Mouse (Mus musculus) intestine, embryonic 14.5 days (tissue): ENCODE data around the gene Scml2. TPM values are rescaled to one million over a fixed set of nuclear protein-coding genes. Genes with fewer than 3 reads are reported as not detected.
"Not testable (repeated sequence)": the region's sequence is repeated elsewhere in the genome, so short reads cannot be mapped to it uniquely, and the experiment has no call there.

Experiments used
- ATAC-seq: fragments of 200-750 bp; cut with Nextera tagmentation; replicated peaks from 2 replicates; pipeline ENCODE4 v1.8.0; 2017; ENCODE audit warnings: low read depth, moderate number of reproducible peaks, moderate TSS enrichment, moderate library complexity; ENCODE audit not compliant: low FRiP score, low TSS enrichment
- DNase-seq: peaks from one replicate; pipeline ENCODE4 v3.0.0-alpha.2; 2018; ENCODE audit warnings: low spot score
- H3K27ac ChIP-seq: fragments of 300-500 bp; sonication (generic); 2 replicates; pipeline ENCODE4 v1.5.1; 2014; ENCODE audit warnings: low read depth, mild to moderate bottlenecking, control low read depth
- H3K27me3 ChIP-seq: fragments of 300-500 bp; sonication (generic); replicated peaks from 2 replicates; pipeline ENCODE4 v1.6.1; 2014; ENCODE audit warnings: low read length, control low read depth; ENCODE audit not compliant: control insufficient read depth, insufficient read depth
- H3K36me3 ChIP-seq: fragments of 300-500 bp; sonication (generic); 2 replicates; pipeline ENCODE4 v1.6.1; 2014; ENCODE audit warnings: low read length, control low read depth; ENCODE audit not compliant: control insufficient read depth, insufficient read depth
- H3K4me1 ChIP-seq: fragments of 300-500 bp; sonication (generic); replicated peaks from 2 replicates; pipeline ENCODE4 v1.6.1; 2014; ENCODE audit warnings: low read length, control low read depth, mixed read lengths; ENCODE audit not compliant: control insufficient read depth, insufficient read depth
- H3K4me2 ChIP-seq: fragments of 300-500 bp; sonication (generic); 2 replicates; pipeline ENCODE4 v1.6.1; 2014; ENCODE audit warnings: low read length
- H3K4me3 ChIP-seq: fragments of 300-500 bp; sonication (generic); 2 replicates; pipeline ENCODE4 v1.5.1; 2014; ENCODE audit warnings: low read depth, low read length, control low read depth, mixed read lengths
- H3K9ac ChIP-seq: fragments of 300-500 bp; sonication (generic); 2 replicates; pipeline ENCODE4 v1.6.1; 2014; ENCODE audit warnings: mild to moderate bottlenecking, low read length
- H3K9me3 ChIP-seq: fragments of 300-500 bp; sonication (generic); 2 replicates; pipeline ENCODE4 v1.6.1; 2016; ENCODE audit warnings: low read length, control low read depth; ENCODE audit not compliant: control insufficient read depth
- WGBS: fragments of 180-500 bp; shearing (Covaris S2); extraction: QIAGEN DNeasy Blood & Tissue Kit; methylation state at CpG from one replicate; pipeline ENCODE4 v1.1.7; 2014; 5-methylcytosine and 5-hydroxymethylcytosine counted together
- polyA plus RNA-seq: library from polyadenylated mRNA; unstranded; fragments of >200 nt; fragmentation: Nextera tagmentation; extraction: Ambion mirVana; gene quantifications from 2 replicates; pipeline ENCODE4 v1.2.1, GENCODE M21; 2014

Scml2 gene
- polyA plus RNA-seq, result 3.2 and 3.8 TPM in 2 replicates

DNA sequence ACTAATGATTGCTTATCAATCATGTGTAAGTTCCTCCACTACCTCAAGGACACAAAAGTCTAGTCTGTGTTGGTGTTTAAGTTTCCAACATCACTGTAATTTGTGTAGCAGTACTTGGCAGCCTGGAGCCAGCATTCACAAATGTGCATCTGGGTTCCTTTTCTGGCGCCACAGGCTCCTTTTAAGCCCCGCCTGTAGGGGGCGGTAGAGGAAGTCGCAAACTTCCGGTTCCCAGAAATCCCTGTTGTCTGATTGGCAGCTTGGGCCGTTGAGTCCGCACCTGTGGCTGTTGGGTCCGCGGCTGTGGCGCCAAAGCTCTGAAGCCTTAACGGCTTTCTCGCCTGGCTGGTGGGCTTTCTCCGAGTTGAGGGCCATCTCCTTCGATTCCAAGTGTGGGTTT lies at the start of gene Scml2:
Scml2 (plus strand) TSS at position 301 of the 400 bp plus-strand sequence.
- H3K9me3 ChIP-seq, H3K27ac ChIP-seq, ATAC-seq, DNase-seq, H3K4me1 ChIP-seq, H3K36me3 ChIP-seq, H3K4me2 ChIP-seq, H3K4me3 ChIP-seq, H3K9ac ChIP-seq, H3K27me3 ChIP-seq: not testable (repeated sequence)
- 100% methylated on average over 1 of the region's 14 CpGs for WGBS

DNA sequence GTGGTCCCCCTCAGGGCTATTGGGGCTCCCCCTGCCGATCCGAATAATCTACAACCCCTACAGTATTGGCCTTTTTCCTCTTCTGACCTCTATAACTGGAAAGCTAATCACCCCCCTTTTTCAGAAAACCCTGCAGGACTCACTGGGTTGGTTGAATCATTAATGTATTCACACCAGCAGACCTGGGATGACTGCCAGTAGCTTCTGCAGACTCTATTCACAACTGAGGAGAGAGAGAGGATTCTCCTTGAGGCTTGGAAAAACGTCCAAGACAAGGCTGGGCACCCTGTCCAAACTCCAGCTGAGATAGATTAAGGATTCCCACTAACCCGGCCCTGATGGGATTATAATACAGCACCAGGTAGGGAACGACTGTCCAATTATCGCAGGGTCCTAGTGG lies 41.4 kb upstream of the Scml2 start:
- H3K36me3 ChIP-seq, H3K27me3 ChIP-seq, DNase-seq, ATAC-seq, H3K4me1 ChIP-seq, H3K4me2 ChIP-seq, H3K27ac ChIP-seq, H3K4me3 ChIP-seq, H3K9ac ChIP-seq, H3K9me3 ChIP-seq: not testable (repeated sequence)
- WGBS, result 85% methylated on average over 6 of the region's 6 CpGs

DNA sequence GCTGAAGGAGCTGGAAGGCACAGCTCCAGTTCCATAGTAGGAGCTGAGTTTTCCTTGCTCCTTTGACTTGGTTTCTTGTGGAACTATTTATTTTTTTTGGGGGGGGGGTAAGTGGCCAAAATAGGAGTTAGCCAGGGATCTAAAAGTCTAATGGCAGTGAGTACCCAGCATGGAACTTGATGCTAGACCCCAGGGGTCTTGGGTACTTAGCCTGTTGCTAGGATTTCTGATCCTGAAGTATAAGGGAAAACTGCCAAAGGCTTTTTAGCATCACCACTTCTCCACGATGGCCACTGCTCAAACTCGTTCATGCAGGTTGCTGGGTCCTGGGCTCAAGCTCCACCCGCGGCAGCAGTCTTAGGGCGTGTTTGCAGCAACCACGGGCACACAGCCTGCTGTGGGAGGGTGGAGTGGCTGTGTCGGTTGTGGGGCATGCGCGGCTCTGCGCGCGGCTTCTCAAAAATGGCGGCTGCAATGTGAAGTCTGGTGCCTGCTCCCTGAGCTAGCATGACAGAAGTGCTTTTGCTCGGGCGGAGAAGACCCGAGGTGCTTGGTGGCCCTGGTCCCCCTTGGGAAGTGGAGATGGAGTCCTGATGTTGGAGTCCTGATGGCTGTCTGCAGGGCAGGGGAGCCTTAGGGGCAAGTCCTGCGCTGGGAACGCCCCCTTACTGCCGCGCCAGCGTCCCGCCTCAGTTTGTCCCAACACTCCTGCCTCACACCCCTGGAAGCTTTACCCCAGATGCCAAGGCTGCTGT lies 45.5 kb downstream of the Scml2 start:
- ATAC-seq, result peak; percentile 88
- H3K4me3 ChIP-seq, result peak overlapping the region; percentile 50
- DNase-seq, result peak; percentile 75
- no peaks in the 10 kb centered on the region for H3K36me3 ChIP-seq
- H3K27me3 ChIP-seq, result no peaks in the 10 kb centered on the region; the same call in 1 of the 2 replicates
- no peaks in the 10 kb centered on the region for H3K9me3 ChIP-seq
- H3K4me2 ChIP-seq, result peak overlapping the region; percentile 53
- 13% methylated on average over 20 of the region's 22 CpGs for WGBS
- peak overlapping the region; percentile 48 for H3K9ac ChIP-seq
- no peaks in the 10 kb centered on the region for H3K4me1 ChIP-seq
- no peak overlapping the region for H3K27ac ChIP-seq

DNA sequence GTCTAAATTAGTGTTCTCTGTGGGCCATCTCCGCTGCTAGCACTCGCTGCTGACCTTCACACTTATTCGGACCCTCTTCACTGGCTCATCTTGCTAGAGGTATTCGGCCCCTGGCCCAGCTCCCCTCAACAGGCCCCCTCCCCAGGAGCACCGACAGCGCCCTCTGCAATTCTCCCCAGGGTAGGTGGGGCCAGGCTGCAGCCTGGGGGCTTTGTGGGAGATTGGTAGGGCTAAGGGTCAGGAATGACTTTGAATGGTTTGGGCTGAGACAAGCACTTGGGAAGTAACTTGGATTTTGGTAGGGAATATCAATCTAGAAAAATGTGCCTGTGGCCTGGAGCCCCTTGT lies 46.0 kb downstream of the Scml2 start:
- Histone ChIP-seq H3K9me3 (no peaks in the 10 kb centered on the region), H3K27me3 (no peaks in the 10 kb centered on the region; the same call in 1 of the 2 replicates), H3K4me1 (no peaks in the 10 kb centered on the region), H3K9ac (peak overlapping the region; percentile 48), H3K27ac (no peak overlapping the region), H3K36me3 (no peaks in the 10 kb centered on the region), H3K4me2 (peak overlapping the region; percentile 53), H3K4me3 (peak overlapping the region; percentile 50)
- WGBS, result 28% methylated on average over 6 of the region's 6 CpGs
- ATAC-seq, result no peak; the same call in 1 of the 2 replicates
- DNase-seq, result peak; percentile 51

DNA sequence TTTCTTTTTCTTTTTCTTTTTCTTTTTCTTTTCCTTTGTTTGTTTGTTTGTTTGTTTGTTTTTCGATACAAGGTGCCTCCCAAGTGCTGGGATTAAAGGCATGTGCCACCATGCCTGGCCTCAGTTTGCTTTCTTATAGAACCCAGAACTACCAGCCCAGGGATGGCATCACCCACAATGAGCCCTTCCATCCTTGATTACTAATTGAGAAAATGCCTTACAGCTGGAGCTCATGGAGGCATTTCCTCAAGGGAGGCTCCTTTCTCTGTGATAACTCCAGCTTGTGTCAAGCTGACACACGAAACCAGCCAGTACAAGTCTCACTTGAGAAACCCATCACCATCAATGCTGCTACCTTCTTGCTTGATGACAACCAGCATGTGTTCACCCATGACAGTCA lies 170.2 kb downstream of the Scml2 start, which contains the start of gene Gm15262:
Gm15262 (plus strand) TSS at position 301 of the 400 bp plus-strand sequence.
- ATAC-seq, H3K27ac ChIP-seq, H3K4me2 ChIP-seq, H3K9me3 ChIP-seq, H3K4me3 ChIP-seq, H3K9ac ChIP-seq, DNase-seq, H3K27me3 ChIP-seq, H3K36me3 ChIP-seq, H3K4me1 ChIP-seq: not testable (repeated sequence)
- WGBS, result 76% methylated on average over 2 of the region's 2 CpGs

Other genes starting within 250 kb of the Scml2 start
- 0.14 TPM in 1 of 2 replicates, not detected in the other for gene Gja6, start 210.1 kb upstream of the Scml2 start, polyA plus RNA-seq
- gene Cdkl5, start 122.5 kb upstream of the Scml2 start, polyA plus RNA-seq, result 2.6 and 2.8 TPM in 2 replicates
- not detected in 2 replicates for gene Gm15262, start 170.3 kb downstream of the Scml2 start, polyA plus RNA-seq